Mouse (Mus musculus) liver (tissue): ENCODE data around the gene Amy2a5.
"Not testable (repeated sequence)": the region's sequence is repeated elsewhere in the genome, so short reads cannot be mapped to it uniquely, and the experiment has no call there.

ENCODE experiments used
- DNase-seq: peaks from one replicate; pipeline ENCODE4 v3.0.0-alpha.2; 2020; ENCODE audit warnings: mixed read lengths

The Amy2a5 gene

GRCm38 (mm10) chr3:113258737-113259136 is at the start of gene Amy2a5:
TSS of gene Amy2a5 (minus strand) at chr3:113258837.
- not testable (repeated sequence) for DNase-seq

GRCm38 (mm10) chr3:113291349-113291748 is 32.7 kb upstream of the Amy2a5 start, which contains the start of gene Amy2a4:
TSS of gene Amy2a4 (minus strand) at chr3:113291449.
- DNase-seq = not testable (repeated sequence)

- DNase-seq = not testable (repeated sequence)
These were observed 21.6 kb upstream of the Amy2a5 start for GRCm38 (mm10) chr3:113280285-113280684.

- not testable (repeated sequence) for DNase-seq
These were observed 20.9 kb upstream of the Amy2a5 start for GRCm38 (mm10) chr3:113279586-113279985.

GRCm38 (mm10) chr3:113227115-113227514 is 31.5 kb downstream of the Amy2a5 start:
- DNase-seq = no peak
